Mouse (Mus musculus) thymus, adult 2 months (tissue): Measurements from ENCODE around the gene Atp2c2. TPM values are rescaled to one million over a fixed set of nuclear protein-coding genes. Genes with fewer than 3 reads are reported as not detected.

ENCODE experiments used
- DNase-seq: peaks from one replicate; pipeline ENCODE4 v3.0.0; 2021
- H3K27ac ChIP-seq: fragments of 200-500 bp; 2 replicates; pipeline ENCODE4 v1.5.1; 2012; ENCODE audit warnings: low read length, control low read depth; ENCODE audit not compliant: control insufficient read depth, insufficient read depth
- H3K27me3 ChIP-seq: fragments of 200-500 bp; 2 replicates; pipeline ENCODE4 v1.6.1; 2012; ENCODE audit warnings: mild to moderate bottlenecking, low read length, moderate library complexity, mixed read lengths; ENCODE audit not compliant: control insufficient read depth, insufficient read depth
- H3K36me3 ChIP-seq: fragments of 200-500 bp; 2 replicates; pipeline ENCODE4 v1.6.1; 2012; ENCODE audit warnings: mild to moderate bottlenecking, low read length, moderate library complexity; ENCODE audit not compliant: control insufficient read depth, insufficient read depth
- H3K4me1 ChIP-seq: fragments of 200-500 bp; replicated peaks from 2 replicates; pipeline ENCODE4 v1.6.1; 2012; ENCODE audit warnings: low read length; ENCODE audit not compliant: control insufficient read depth, insufficient read depth
- H3K4me3 ChIP-seq: fragments of 200-500 bp; 2 replicates; pipeline ENCODE4 v1.5.1; 2012; ENCODE audit warnings: mild to moderate bottlenecking, low read length, control low read depth, moderate library complexity; ENCODE audit not compliant: control insufficient read depth, insufficient read depth
- CTCF ChIP-seq: fragments of 200-500 bp; IDR thresholded peaks from 2 replicates; pipeline ENCODE4 v1.5.1; 2012; ENCODE audit warnings: mild to moderate bottlenecking, control low read depth, low read length, moderate library complexity, borderline replicate concordance; ENCODE audit not compliant: control insufficient read depth, poor library complexity, insufficient read depth; ENCODE audit errors: extremely low read depth
- POLR2A ChIP-seq: fragments of 200-500 bp; IDR thresholded peaks from 2 replicates; pipeline ENCODE4 v1.6.1; 2012; ENCODE audit warnings: mild to moderate bottlenecking, low read length, control low read depth, moderate library complexity; ENCODE audit not compliant: control insufficient read depth, poor library complexity, insufficient read depth; ENCODE audit errors: extremely low read depth
- WGBS: fragments of 180-500 bp; shearing (Covaris S2); methylation state at CpG from one replicate; pipeline ENCODE4 v1.1.7; 2018; 5-methylcytosine and 5-hydroxymethylcytosine counted together
- polyA plus RNA-seq: library from polyadenylated mRNA; depleted of rRNA; stranded (reverse); fragments of >200 nt; gene quantifications from 2 replicates; pipeline ENCODE4 v1.2.3, GENCODE M21; 2012; rRNA removed

Atp2c2 gene
- polyA plus RNA-seq, 1 experiment, result 0.16 TPM

DNA sequence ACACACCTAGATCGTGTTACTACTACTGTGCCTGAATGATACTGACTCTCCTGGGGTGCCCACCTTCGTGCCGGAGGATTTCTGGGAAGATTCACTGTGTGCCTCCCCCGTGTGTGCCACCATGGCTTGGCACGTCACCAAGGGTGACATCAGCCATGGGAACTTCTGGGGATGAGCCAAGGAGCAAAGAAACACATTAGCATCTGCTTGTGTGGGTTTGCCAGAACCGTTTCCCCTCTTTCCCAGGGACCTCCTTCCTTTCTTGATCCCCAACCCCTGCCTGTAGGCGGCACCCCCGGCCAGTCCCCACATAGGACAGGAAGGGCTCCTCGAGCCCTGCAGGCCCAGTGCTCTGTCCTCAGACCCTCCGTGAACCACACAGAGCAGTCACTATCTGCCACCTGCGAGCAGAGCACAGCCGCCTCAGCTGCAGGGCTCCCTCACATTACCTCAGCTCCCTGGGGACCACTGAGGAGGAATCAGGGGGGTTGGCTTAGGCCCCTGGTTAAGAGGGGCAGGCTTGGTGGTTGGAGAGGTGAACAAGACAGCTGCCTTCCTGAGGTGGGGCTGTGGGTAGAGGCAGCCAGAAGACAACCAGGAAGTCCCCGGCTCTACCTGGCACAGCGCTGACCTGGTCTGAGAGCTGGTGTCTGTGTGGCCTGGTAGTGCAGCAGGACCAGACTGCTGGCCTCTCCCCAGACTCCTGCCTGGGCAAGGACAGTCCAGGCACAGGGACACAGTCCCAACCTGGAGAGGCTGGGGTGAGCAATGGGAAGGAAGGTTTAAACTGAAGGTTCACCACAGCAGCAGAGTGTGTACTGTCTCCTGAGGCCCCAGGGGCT lies 106.8 kb downstream of the Atp2c2 start:
- H3K27ac ChIP-seq, result peak overlapping the region; percentile 51; the same call in 1 of the 2 replicates
- 22% methylated on average over 14 of the region's 14 CpGs for WGBS
- 0 out of 2 replicates have a peak, but pooled peaks have one; percentile 24 for TF ChIP-seq POLR2A
- no peak for TF ChIP-seq CTCF
- H3K36me3 ChIP-seq, result peaks cover 3% of the 10 kb centered on the region; the same call in 1 of the 2 replicates
- no peak for DNase-seq
- no peaks in the 10 kb centered on the region for H3K27me3 ChIP-seq
- H3K4me1 ChIP-seq, result peaks cover 22% of the 10 kb centered on the region
- H3K4me3 ChIP-seq, result no peak overlapping the region

Other genes with a start within 250 kb of the Atp2c2 start
- gene Slc38a8, start 198.3 kb upstream of the Atp2c2 start, polyA plus RNA-seq, result 0.27 and 0.51 TPM in 2 replicates
- gene Mbtps1, start 141.3 kb upstream of the Atp2c2 start, polyA plus RNA-seq, result 166 and 177 TPM in 2 replicates
- gene Hsdl1, start 124.8 kb upstream of the Atp2c2 start, polyA plus RNA-seq, result 149 and 176 TPM in 2 replicates
- 0.90 and 1.1 TPM in 2 replicates for gene Dnaaf1, start 124.8 kb upstream of the Atp2c2 start, polyA plus RNA-seq
- 109 and 112 TPM in 2 replicates for gene Taf1c, start 94.8 kb upstream of the Atp2c2 start, polyA plus RNA-seq
- 0.22 and 0.34 TPM in 2 replicates for gene Adad2, start 87.3 kb upstream of the Atp2c2 start, polyA plus RNA-seq
- 0.32 and 0.47 TPM in 2 replicates for gene Kcng4, start 64.3 kb upstream of the Atp2c2 start, polyA plus RNA-seq
- 5.9 and 7.4 TPM in 2 replicates for gene Wfdc1, start 33.6 kb upstream of the Atp2c2 start, polyA plus RNA-seq
- gene Tldc1, start 78.4 kb downstream of the Atp2c2 start, polyA plus RNA-seq, result 13.9 and 14.0 TPM in 2 replicates
- 428 and 476 TPM in 2 replicates for gene Cotl1, start 140.5 kb downstream of the Atp2c2 start, polyA plus RNA-seq
- gene Klhl36, start 162.3 kb downstream of the Atp2c2 start, polyA plus RNA-seq, result 41.8 and 51.0 TPM in 2 replicates
- 126 and 149 TPM in 2 replicates for gene Usp10, start 210.4 kb downstream of the Atp2c2 start, polyA plus RNA-seq
- gene Gm20388, start 210.8 kb downstream of the Atp2c2 start, polyA plus RNA-seq, result 89.2 and 103 TPM in 2 replicates